Mouse (Mus musculus) 3T3-L1 (cell line): ENCODE data around the gene Gm364.
A peak's percentile ranks its signal among the peaks of the same experiment; 100 is the strongest.

Experiments
- DNase-seq: peaks from one replicate; pipeline ENCODE4 v3.0.0-alpha.2; 2015; ENCODE audit warnings: low read depth, low spot score

The Gm364 gene

GRCm38 (mm10) chrX:57408769-57409168 is at the start of gene Gm364:
Gene Gm364 (plus strand): TSS chrX:57409154.
- no peak for DNase-seq

- DNase-seq: no peak
These were observed 49.6 kb upstream of the Gm364 start for GRCm38 (mm10) chrX:57359316-57359715.

GRCm38 (mm10) chrX:57364891-57365569 is 43.9 kb upstream of the Gm364 start:
- DNase-seq: no peak

- DNase-seq: no peak
These were observed 36.0 kb upstream of the Gm364 start for GRCm38 (mm10) chrX:57372965-57373364.

GRCm38 (mm10) chrX:57373543-57373942 is 35.4 kb upstream of the Gm364 start:
- DNase-seq: no peak

- DNase-seq: no peak
These were observed 34.9 kb upstream of the Gm364 start for GRCm38 (mm10) chrX:57374029-57374428.

GRCm38 (mm10) chrX:57377096-57377495 is 31.9 kb upstream of the Gm364 start:
- no peak for DNase-seq

GRCm38 (mm10) chrX:57378579-57378978 is 30.4 kb upstream of the Gm364 start:
- DNase-seq: no peak

GRCm38 (mm10) chrX:57380915-57381314 is 28.0 kb upstream of the Gm364 start:
- no peak for DNase-seq

GRCm38 (mm10) chrX:57392367-57393246 is 16.3 kb upstream of the Gm364 start, which contains the start of gene Rbmx:
Gene Rbmx (minus strand): TSS chrX:57393036.
- DNase-seq: peak; percentile 96

- DNase-seq: peak; percentile 14
These were observed 15.5 kb upstream of the Gm364 start for GRCm38 (mm10) chrX:57393412-57393811.

GRCm38 (mm10) chrX:57401388-57401787 is 7.6 kb upstream of the Gm364 start:
- peak; percentile 51 for DNase-seq

GRCm38 (mm10) chrX:57403651-57404050 is 5.3 kb upstream of the Gm364 start:
- peak; percentile 42 for DNase-seq

- DNase-seq: peak; percentile 59
These were observed 22.7 kb downstream of the Gm364 start for GRCm38 (mm10) chrX:57431610-57432009.

GRCm38 (mm10) chrX:57433897-57434296 is 24.9 kb downstream of the Gm364 start:
- DNase-seq: no peak

GRCm38 (mm10) chrX:57503634-57504033 is 94.7 kb downstream of the Gm364 start, which contains the start of gene Gpr101:
Gene Gpr101 (minus strand): TSS chrX:57503757.
- DNase-seq: no peak

GRCm38 (mm10) chrX:57506247-57506646 is 97.3 kb downstream of the Gm364 start:
- DNase-seq: no peak

GRCm38 (mm10) chrX:57521117-57522095 is 112.5 kb downstream of the Gm364 start:
- DNase-seq: no peak
